11 mouse cellular contexts compared by ENCODE assay signal in genomic region chr12:26809670-26810069, GRCm38 (mm10).
DNase-seq lines count a peak whose midpoint lies in the region; ATAC-seq and TF ChIP-seq lines count a peak whose summit lies in the region.
"Had no signal": no experiment of that assay in that cellular context is flagged by ENCODE, and none has a peak within 500 bp of the region (broad histone marks: within the 10 kb centered on the region; RNA-seq: fewer than 3 reads in every experiment).

No protein-coding gene starts in this region.

- H3K27ac ChIP-seq in heart, embryonic 13.5 days (replicated peaks): no peak overlapping the region
- 0 out of 2 replicates have a peak overlapping the region, but pooled peaks have one; percentile 49 for H3K27ac ChIP-seq in midbrain, embryonic 10.5 days (replicated peaks)
- no peak overlapping the region for H3K27ac ChIP-seq in midbrain, embryonic 15.5 days
- H3K27ac ChIP-seq in embryonic fibroblast, embryonic 13.5 days (ENCODE audit: insufficient read depth, low read length): peak overlapping the region; percentile 58
- H3K27ac ChIP-seq in stomach, embryonic 15.5 days: no peak overlapping the region
- H3K27ac ChIP-seq: heart, embryonic 15.5 days; lung, embryonic 15.5 days; neural tube, embryonic 12.5 days had no signal

- TF ChIP-seq CTCF in embryonic fibroblast, embryonic 13.5 days (IDR thresholded peaks at IDR 0.05; ENCODE audit: borderline replicate concordance, insufficient read depth, low read length): no peak

- DNase-seq in heart, postnatal 14 days: no peak
- no peak for DNase-seq in midbrain, embryonic 10.5 days (ENCODE audit: low spot score)
- no peak for DNase-seq in cerebellum, postnatal 36 days
- no peak for DNase-seq in adrenal gland, adult 18-20 months (ENCODE audit: low spot score in 2 of 2)

- intact Hi-C loops in heart, postnatal 14 days (cut with DNase I): no loop called here

- peak overlapping the region; percentile 15; the same call in 1 of the 2 replicates for H3K4me2 ChIP-seq in heart, embryonic 13.5 days
- H3K4me2 ChIP-seq in midbrain, embryonic 15.5 days: no peak overlapping the region
- no peak overlapping the region for H3K4me2 ChIP-seq in stomach, embryonic 15.5 days
- H3K4me2 ChIP-seq: heart, embryonic 15.5 days; lung, embryonic 15.5 days; neural tube, embryonic 12.5 days had no signal

- no peak for ATAC-seq in heart, embryonic 13.5 days (ENCODE audit: extremely low read depth, insufficient number of reproducible peaks, low FRiP score, low TSS enrichment)
- ATAC-seq in midbrain, embryonic 15.5 days (replicated peaks): no peak
- peak; percentile 71; the same call in 1 of the 2 replicates for ATAC-seq in stomach, embryonic 15.5 days (ENCODE audit: insufficient read depth, low FRiP score, low read depth)

- TF ChIP-seq POLR2A in embryonic fibroblast, embryonic 13.5 days (IDR thresholded peaks at IDR 0.05; ENCODE audit: low read depth, low read length): no peak

- H3K9ac ChIP-seq in heart, embryonic 13.5 days: no peak overlapping the region
- no peak overlapping the region for H3K9ac ChIP-seq in midbrain, embryonic 15.5 days
- no peak overlapping the region for H3K9ac ChIP-seq in stomach, embryonic 15.5 days
- H3K9ac ChIP-seq: heart, embryonic 15.5 days; lung, embryonic 15.5 days; neural tube, embryonic 12.5 days had no signal

- H3K9me3 ChIP-seq in heart, embryonic 13.5 days: no peaks in the 10 kb centered on the region
- H3K9me3 ChIP-seq in midbrain, embryonic 10.5 days (replicated peaks): no peaks in the 10 kb centered on the region
- no peaks in the 10 kb centered on the region for H3K9me3 ChIP-seq in midbrain, embryonic 15.5 days
- no peaks in the 10 kb centered on the region for H3K9me3 ChIP-seq in stomach, embryonic 15.5 days
- H3K9me3 ChIP-seq: heart, embryonic 15.5 days; lung, embryonic 15.5 days; neural tube, embryonic 12.5 days had no signal

- H3K4me1 ChIP-seq in heart, embryonic 13.5 days: peaks cover 10% of the 10 kb centered on the region
- peaks cover 11% of the 10 kb centered on the region for H3K4me1 ChIP-seq in midbrain, embryonic 10.5 days
- no peaks in the 10 kb centered on the region for H3K4me1 ChIP-seq in midbrain, embryonic 15.5 days
- peaks cover 5% of the 10 kb centered on the region; the same call in 1 of the 2 replicates for H3K4me1 ChIP-seq in embryonic fibroblast, embryonic 13.5 days (ENCODE audit: control insufficient read depth, insufficient read depth, low read length)
- H3K4me1 ChIP-seq in stomach, embryonic 15.5 days: no peaks in the 10 kb centered on the region
- H3K4me1 ChIP-seq: lung, embryonic 15.5 days had no signal

- WGBS in heart, embryonic 13.5 days: 2% methylated on average over 4 of the region's 4 CpGs
- 13% methylated on average over 4 of the region's 4 CpGs for WGBS in midbrain, embryonic 10.5 days
- WGBS in midbrain, embryonic 15.5 days: 9% methylated on average over 4 of the region's 4 CpGs
- WGBS in stomach, embryonic 15.5 days: 5% methylated on average over 4 of the region's 4 CpGs

- H3K27me3 ChIP-seq in heart, embryonic 13.5 days (replicated peaks): no peaks in the 10 kb centered on the region
- no peaks in the 10 kb centered on the region for H3K27me3 ChIP-seq in midbrain, embryonic 10.5 days (ENCODE audit: low read depth, poor library complexity, severe bottlenecking)
- no peaks in the 10 kb centered on the region for H3K27me3 ChIP-seq in midbrain, embryonic 15.5 days (replicated peaks)
- no peaks in the 10 kb centered on the region for H3K27me3 ChIP-seq in stomach, embryonic 15.5 days (replicated peaks)
- H3K27me3 ChIP-seq: heart, embryonic 15.5 days; lung, embryonic 15.5 days; neural tube, embryonic 12.5 days had no signal

- no peaks in the 10 kb centered on the region for H3K36me3 ChIP-seq in heart, embryonic 13.5 days
- H3K36me3 ChIP-seq in midbrain, embryonic 10.5 days: no peaks in the 10 kb centered on the region
- no peaks in the 10 kb centered on the region for H3K36me3 ChIP-seq in midbrain, embryonic 15.5 days (replicated peaks)
- no peaks in the 10 kb centered on the region for H3K36me3 ChIP-seq in stomach, embryonic 15.5 days
- H3K36me3 ChIP-seq: heart, embryonic 15.5 days; lung, embryonic 15.5 days; neural tube, embryonic 12.5 days had no signal

- no peak overlapping the region for H3K4me3 ChIP-seq in heart, embryonic 13.5 days
- no peak overlapping the region for H3K4me3 ChIP-seq in midbrain, embryonic 10.5 days
- no peak overlapping the region for H3K4me3 ChIP-seq in midbrain, embryonic 15.5 days
- no peak overlapping the region for H3K4me3 ChIP-seq in embryonic fibroblast, embryonic 13.5 days (ENCODE audit: insufficient read depth, low read length)
- H3K4me3 ChIP-seq in stomach, embryonic 15.5 days (replicated peaks): no peak overlapping the region
- H3K4me3 ChIP-seq: heart, embryonic 15.5 days; lung, embryonic 15.5 days; neural tube, embryonic 12.5 days had no signal

Comparison
In these comparisons a context has a peak if more than half of its experiments do, and no peak if none do; other contexts are left out.
1. H3K27ac ChIP-seq: peak in midbrain, embryonic 10.5 days (single experiment) and embryonic fibroblast, embryonic 13.5 days (single experiment); none in heart, embryonic 13.5 days (single experiment), midbrain, embryonic 15.5 days (single experiment) and stomach, embryonic 15.5 days (single experiment).